Mouse (Mus musculus) ES-Bruce4 (cell line): ENCODE measurements around the gene Olfr1434.

Source experiments
- CTCF ChIP-seq: IDR thresholded peaks from one replicate; pipeline ENCODE4 v1.8.1; 2011; ENCODE audit warnings: low read depth, low read length
- EP300 ChIP-seq: IDR thresholded peaks from 2 replicates; pipeline ENCODE4 v1.6.1; 2011; ENCODE audit warnings: low read depth, low read length; ENCODE audit not compliant: insufficient read depth
- POLR2A ChIP-seq: IDR thresholded peaks from one replicate; pipeline ENCODE4 v1.8.1; 2011; ENCODE audit warnings: low read length; ENCODE audit not compliant: insufficient read depth

- TF ChIP-seq CTCF (no peak), EP300 (no peak), POLR2A (no peak)
Measured at GRCm38 (mm10) chr19:12325001-12325400, 45.3 kb downstream of the Olfr1434 start, which contains the start of gene Olfr1437.
